Mouse (Mus musculus) lung, embryonic 15.5 days (tissue): ENCODE data around the gene Rbms3. TPM values are rescaled to one million over a fixed set of nuclear protein-coding genes. Genes with fewer than 3 reads are reported as not detected.

Experiments used
- ATAC-seq: fragments of 200-750 bp; cut with Nextera tagmentation; 2 replicates; pipeline ENCODE4 v1.8.0; 2017; ENCODE audit warnings: moderate number of reproducible peaks, borderline replicate concordance; ENCODE audit not compliant: low FRiP score, low TSS enrichment; ENCODE audit errors: extremely low read depth
- H3K27ac ChIP-seq: fragments of 300-500 bp; sonication (generic); 2 replicates; pipeline ENCODE4 v1.5.1; 2015; ENCODE audit warnings: moderate library complexity, mild to moderate bottlenecking, inconsistent platforms
- H3K27me3 ChIP-seq: fragments of 300-500 bp; sonication (generic); 2 replicates; pipeline ENCODE4 v1.6.1; 2015; ENCODE audit warnings: inconsistent platforms
- H3K36me3 ChIP-seq: fragments of 300-500 bp; sonication (generic); 2 replicates; pipeline ENCODE4 v1.6.1; 2015; ENCODE audit warnings: inconsistent platforms
- H3K4me1 ChIP-seq: fragments of 300-500 bp; sonication (generic); 2 replicates; pipeline ENCODE4 v1.6.1; 2015; ENCODE audit warnings: inconsistent platforms
- H3K4me2 ChIP-seq: fragments of 300-500 bp; sonication (generic); 2 replicates; pipeline ENCODE4 v1.6.1; 2015; ENCODE audit warnings: inconsistent platforms, mild to moderate bottlenecking, moderate library complexity
- H3K4me3 ChIP-seq: fragments of 300-500 bp; sonication (generic); 2 replicates; pipeline ENCODE4 v1.5.1; 2015; ENCODE audit warnings: mild to moderate bottlenecking, inconsistent platforms
- H3K9ac ChIP-seq: fragments of 300-500 bp; sonication (generic); 2 replicates; pipeline ENCODE4 v1.6.1; 2015; ENCODE audit warnings: inconsistent platforms
- H3K9me3 ChIP-seq: fragments of 300-500 bp; sonication (generic); 2 replicates; pipeline ENCODE4 v1.6.1; 2016; ENCODE audit warnings: inconsistent platforms
- WGBS: fragments of 180-500 bp; shearing (Covaris S2); methylation state at CpG from one replicate; pipeline ENCODE4 v1.1.7; 2015; 5-methylcytosine and 5-hydroxymethylcytosine counted together
- polyA plus RNA-seq: library from polyadenylated mRNA; unstranded; fragments of >200 nt; fragmentation: Nextera tagmentation; extraction: Ambion mirVana; gene quantifications from 2 replicates; pipeline ENCODE4 v1.2.1, GENCODE M21; 2015

Rbms3 gene
- polyA plus RNA-seq, 1 experiment from 2014 or later: 105 TPM

DNA sequence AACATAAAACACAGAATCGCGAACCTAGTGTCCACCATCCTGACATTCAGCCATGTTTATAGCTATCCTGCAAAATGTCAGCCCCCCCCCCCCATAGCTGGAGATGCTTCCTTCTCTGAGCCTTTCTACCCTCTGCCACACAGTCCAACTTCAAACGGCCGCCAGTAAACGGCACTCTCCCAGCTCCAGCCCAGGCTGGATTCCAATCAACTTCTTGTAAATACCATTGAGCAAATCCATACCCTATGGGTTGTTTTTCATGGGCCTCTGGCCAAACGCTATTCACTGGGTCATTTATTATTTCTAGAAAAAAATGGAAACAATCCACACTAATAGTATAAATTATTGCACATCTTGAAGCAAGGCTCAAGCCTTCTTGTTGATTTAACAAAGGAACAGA, 468.6 kb downstream of the Rbms3 start:
- peak; percentile 56; the same call in 1 of the 2 replicates for ATAC-seq
- H3K4me1 ChIP-seq: peaks cover 45% of the 10 kb centered on the region
- H3K9me3 ChIP-seq: no peaks in the 10 kb centered on the region
- no peak overlapping the region for H3K4me2 ChIP-seq
- H3K9ac ChIP-seq: no peak overlapping the region
- WGBS: 53% methylated on average over 6 of the region's 6 CpGs
- no peaks in the 10 kb centered on the region for H3K36me3 ChIP-seq
- H3K4me3 ChIP-seq: no peak overlapping the region
- no peaks in the 10 kb centered on the region for H3K27me3 ChIP-seq
- 0 out of 2 replicates have a peak overlapping the region, but pooled peaks have one; percentile 4 for H3K27ac ChIP-seq

DNA sequence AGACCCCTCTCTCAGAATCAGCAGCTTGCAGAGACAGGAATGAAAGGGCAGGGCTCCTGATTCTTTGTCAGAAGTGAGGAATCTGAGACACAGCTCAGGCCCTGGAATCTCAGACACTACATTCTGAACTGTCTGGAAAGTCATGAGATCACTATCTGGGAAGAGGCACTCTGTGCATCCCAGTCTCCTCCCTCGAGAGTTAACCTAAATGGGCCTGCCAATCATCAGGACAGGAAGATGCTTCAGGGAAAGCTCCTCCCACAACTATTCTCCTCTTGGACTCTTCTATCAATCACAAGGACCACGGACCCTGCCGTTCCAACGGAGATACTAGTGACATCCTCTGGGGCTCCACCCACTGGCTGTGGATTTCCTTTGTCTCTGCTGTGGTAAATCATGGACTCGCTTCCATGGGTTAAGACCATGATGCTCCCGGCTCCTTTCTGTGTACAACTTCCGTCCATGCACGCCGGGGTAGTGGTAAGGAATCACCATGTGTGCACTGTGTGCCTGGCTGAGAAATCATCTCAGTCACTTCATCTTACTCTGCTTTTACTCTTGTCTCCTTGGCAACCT, 473.3 kb downstream of the Rbms3 start:
- no peak overlapping the region for H3K4me3 ChIP-seq
- H3K27ac ChIP-seq: 0 out of 2 replicates have a peak overlapping the region, but pooled peaks have one; percentile 37
- no peak overlapping the region for H3K9ac ChIP-seq
- 47% methylated on average over 9 of the region's 9 CpGs for WGBS
- ATAC-seq: 0 out of 2 replicates have a peak, but pooled peaks have one; percentile 52
- H3K36me3 ChIP-seq: no peaks in the 10 kb centered on the region; the same call in 1 of the 2 replicates
- H3K27me3 ChIP-seq: no peaks in the 10 kb centered on the region
- H3K9me3 ChIP-seq: no peaks in the 10 kb centered on the region
- no peak overlapping the region for H3K4me2 ChIP-seq
- H3K4me1 ChIP-seq: peaks cover 30% of the 10 kb centered on the region

DNA sequence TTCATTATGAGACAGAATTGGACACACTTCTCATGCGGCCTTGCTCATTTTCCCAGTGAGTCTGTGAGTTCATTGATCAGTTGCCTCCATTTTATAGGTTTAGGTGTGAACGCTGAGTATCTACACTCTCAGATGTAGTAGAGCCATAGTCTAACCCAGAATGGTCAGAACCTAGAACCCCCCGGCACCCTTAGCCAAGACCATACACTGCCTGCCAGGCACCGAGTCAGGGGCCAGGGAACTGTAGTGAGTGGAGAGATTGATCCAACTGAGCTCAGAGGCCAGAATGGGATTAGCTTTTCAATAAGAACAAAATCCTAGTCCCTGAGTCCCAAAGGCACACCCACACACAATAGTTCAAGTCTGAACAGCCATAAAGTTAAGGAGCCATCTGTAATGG, 475.1 kb downstream of the Rbms3 start:
- no peak overlapping the region for H3K4me2 ChIP-seq
- no peak overlapping the region for H3K27ac ChIP-seq
- H3K9me3 ChIP-seq: no peaks in the 10 kb centered on the region
- H3K27me3 ChIP-seq: no peaks in the 10 kb centered on the region
- H3K9ac ChIP-seq: no peak overlapping the region
- WGBS: 86% methylated on average over 4 of the region's 4 CpGs
- H3K36me3 ChIP-seq: no peaks in the 10 kb centered on the region; the same call in 1 of the 2 replicates
- no peak overlapping the region for H3K4me3 ChIP-seq
- H3K4me1 ChIP-seq: peaks cover 22% of the 10 kb centered on the region
- no peak for ATAC-seq

DNA sequence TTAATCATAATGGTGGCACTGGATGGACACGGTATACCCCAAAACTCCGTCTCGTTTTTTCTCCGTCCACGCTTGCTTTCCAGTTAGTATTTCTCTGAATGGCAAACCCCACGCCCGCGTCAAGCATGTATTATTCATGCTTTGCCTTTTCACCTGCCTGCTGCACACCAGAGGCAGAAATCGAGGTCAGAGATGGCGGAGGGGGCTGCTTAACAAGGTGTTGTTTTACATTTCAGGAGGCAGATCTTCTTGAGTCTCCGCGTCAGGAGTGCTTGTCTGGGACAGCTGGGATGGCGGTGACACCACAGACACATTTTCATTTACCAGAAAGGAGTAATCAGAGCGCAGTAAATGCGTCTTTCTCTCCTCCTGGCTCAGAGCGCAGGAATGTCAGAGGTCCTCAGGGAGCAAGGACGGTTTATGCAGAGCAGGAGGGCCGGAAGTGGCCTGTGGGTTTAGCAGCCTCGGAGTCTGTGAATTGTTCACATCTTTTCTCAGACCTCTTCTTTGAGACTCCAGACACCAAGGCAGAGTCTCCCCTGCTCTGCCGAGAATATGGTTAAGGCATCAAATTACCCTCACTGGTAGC, 475.9 kb downstream of the Rbms3 start:
- H3K9ac ChIP-seq: no peak overlapping the region
- no peak overlapping the region for H3K4me2 ChIP-seq
- peaks cover 22% of the 10 kb centered on the region for H3K4me1 ChIP-seq
- H3K9me3 ChIP-seq: no peaks in the 10 kb centered on the region
- H3K27ac ChIP-seq: no peak overlapping the region
- no peak overlapping the region for H3K4me3 ChIP-seq
- no peak for ATAC-seq
- WGBS: 61% methylated on average over 20 of the region's 20 CpGs
- H3K36me3 ChIP-seq: no peaks in the 10 kb centered on the region; the same call in 1 of the 2 replicates
- no peaks in the 10 kb centered on the region for H3K27me3 ChIP-seq

DNA sequence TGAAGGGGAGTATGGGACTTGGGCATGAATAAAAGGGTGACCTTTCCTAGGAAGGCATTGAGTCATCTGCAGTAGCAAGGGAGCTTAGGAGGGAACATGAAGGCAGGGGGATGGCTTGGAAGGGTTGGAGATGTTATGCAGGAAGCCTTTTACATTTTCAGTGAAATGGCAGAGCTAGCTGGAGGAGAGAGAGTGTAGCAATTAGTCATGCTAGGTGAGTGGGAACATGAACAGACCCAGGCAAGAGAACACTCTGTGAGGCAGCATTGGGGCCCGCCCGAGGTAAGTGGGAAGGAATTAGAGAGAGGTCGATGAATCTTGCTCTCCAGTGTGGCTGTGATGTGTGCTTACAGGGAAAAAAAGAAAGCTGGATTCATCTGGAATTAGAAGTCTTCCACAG, 477.8 kb downstream of the Rbms3 start:
- H3K27ac ChIP-seq: no peak overlapping the region
- no peaks in the 10 kb centered on the region for H3K27me3 ChIP-seq
- no peak overlapping the region for H3K9ac ChIP-seq
- no peak for ATAC-seq
- peaks cover 19% of the 10 kb centered on the region for H3K4me1 ChIP-seq
- no peaks in the 10 kb centered on the region; the same call in 1 of the 2 replicates for H3K36me3 ChIP-seq
- no peak overlapping the region for H3K4me2 ChIP-seq
- no peaks in the 10 kb centered on the region for H3K9me3 ChIP-seq
- 77% methylated on average over 3 of the region's 3 CpGs for WGBS
- H3K4me3 ChIP-seq: no peak overlapping the region

DNA sequence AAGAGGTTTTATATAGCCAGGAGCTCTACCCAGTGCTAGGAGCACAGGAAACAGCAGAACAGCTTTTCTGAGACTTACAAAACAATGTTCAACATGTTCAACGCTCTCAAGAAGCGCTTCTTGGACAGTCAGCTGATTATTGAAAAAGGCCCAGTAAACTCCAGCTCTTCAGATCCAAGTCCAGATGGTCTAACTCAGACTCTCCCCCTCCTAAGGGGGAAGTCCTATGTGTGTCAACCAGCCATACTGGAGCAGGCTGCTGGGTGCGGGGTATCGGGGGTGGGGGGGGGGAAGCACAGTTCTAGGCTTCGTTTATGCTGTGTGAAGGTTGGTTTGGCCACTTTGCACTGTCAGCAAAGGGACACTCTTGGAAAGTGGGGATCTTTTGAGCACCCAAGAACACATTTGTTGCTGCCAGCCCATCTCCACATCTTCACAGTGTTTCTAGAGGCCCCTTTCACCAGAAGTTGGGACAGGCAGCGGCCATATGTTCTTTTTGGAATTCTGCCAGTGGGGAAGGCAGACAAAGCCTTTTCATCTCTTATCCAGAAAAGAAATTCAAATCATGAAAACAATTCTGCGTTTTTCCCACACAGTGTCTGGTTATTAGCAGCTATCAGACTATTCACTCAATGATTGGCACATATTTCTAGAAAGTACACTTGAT, 485.5 kb downstream of the Rbms3 start:
- peak; percentile 92 for ATAC-seq
- H3K9ac ChIP-seq: no peak overlapping the region
- peaks cover 11% of the 10 kb centered on the region for H3K4me1 ChIP-seq
- peak overlapping the region; percentile 72 for H3K27ac ChIP-seq
- H3K4me3 ChIP-seq: no peak overlapping the region
- H3K27me3 ChIP-seq: no peaks in the 10 kb centered on the region
- 0 out of 2 replicates have a peak, but pooled peaks cover 4% of the 10 kb centered on the region for H3K36me3 ChIP-seq
- 46% methylated on average over 7 of the region's 7 CpGs for WGBS
- H3K4me2 ChIP-seq: peak overlapping the region; percentile 21; the same call in 1 of the 2 replicates
- H3K9me3 ChIP-seq: no peaks in the 10 kb centered on the region

DNA sequence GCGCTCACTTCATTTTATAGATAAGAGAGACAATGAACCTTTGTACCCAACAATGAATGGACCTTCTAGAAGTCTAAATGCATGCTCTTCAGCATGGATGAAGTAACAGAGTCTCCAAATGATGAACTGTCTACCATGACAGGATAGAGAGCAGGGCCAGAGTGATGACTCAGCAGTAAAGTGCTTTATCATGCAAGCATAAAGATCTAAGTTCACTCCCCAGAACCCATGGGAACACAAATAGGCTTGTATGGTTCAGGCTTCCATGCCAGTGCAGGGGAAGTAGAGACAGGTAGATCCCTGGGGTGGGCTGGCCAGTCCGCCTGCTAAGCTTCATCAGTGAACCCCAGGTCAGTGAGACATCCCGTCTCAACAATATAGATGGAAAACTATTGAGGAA, 489.7 kb downstream of the Rbms3 start:
- Histone ChIP-seq H3K27ac (no peak overlapping the region), H3K4me2 (no peak overlapping the region), H3K9me3 (no peaks in the 10 kb centered on the region), H3K4me1 (peaks cover 8% of the 10 kb centered on the region), H3K27me3 (no peaks in the 10 kb centered on the region), H3K4me3 (no peak overlapping the region), H3K9ac (no peak overlapping the region), H3K36me3 (0 out of 2 replicates have a peak, but pooled peaks cover 4% of the 10 kb centered on the region)
- no peak for ATAC-seq
- WGBS: 89% methylated on average over 3 of the region's 3 CpGs

DNA sequence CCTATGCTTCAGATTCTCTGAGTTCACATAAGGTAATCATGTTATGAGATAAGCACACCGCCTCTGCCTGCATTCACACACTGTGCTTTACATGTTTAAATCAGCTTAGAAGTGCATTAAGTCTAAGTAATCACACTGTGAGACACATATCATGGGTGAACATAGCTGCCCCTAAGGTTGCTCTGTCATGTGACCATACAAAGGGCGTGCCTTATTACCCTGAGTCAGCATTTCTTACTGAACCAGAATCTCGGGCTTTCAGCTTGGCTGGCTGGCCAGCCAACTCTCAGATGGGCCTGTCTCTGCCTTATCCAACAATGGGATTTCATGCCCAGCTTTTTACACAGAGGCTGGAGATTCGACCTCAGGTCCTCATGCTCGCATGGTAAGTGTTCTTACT, 493.3 kb downstream of the Rbms3 start:
- no peaks in the 10 kb centered on the region for H3K9me3 ChIP-seq
- no peak for ATAC-seq
- 67% methylated on average over 5 of the region's 5 CpGs for WGBS
- H3K4me3 ChIP-seq: no peak overlapping the region
- H3K27me3 ChIP-seq: no peaks in the 10 kb centered on the region
- 0 out of 2 replicates have a peak, but pooled peaks cover 12% of the 10 kb centered on the region for H3K4me1 ChIP-seq
- no peak overlapping the region for H3K4me2 ChIP-seq
- no peak overlapping the region for H3K27ac ChIP-seq
- 0 out of 2 replicates have a peak, but pooled peaks cover 4% of the 10 kb centered on the region for H3K36me3 ChIP-seq
- no peak overlapping the region for H3K9ac ChIP-seq

DNA sequence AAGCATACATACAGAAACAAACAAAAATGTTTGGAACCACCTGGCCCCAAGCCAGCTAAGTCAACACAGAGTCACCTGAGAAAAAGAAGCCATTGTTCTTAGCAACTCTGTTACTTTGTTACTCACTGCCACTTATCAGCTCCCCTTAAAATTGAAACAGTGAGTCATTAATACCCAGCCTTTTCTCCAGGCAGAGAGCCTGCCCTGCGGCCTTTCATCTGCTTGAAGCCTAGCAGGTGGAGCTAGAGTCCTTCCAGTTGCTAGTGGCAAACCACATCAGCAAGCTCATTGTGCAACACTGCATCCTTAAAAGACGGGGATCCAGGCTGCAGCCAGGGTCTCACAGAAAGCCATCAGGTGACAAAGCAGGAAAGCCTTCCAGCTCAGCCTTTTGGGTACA, 495.7 kb downstream of the Rbms3 start:
- no peaks in the 10 kb centered on the region for H3K27me3 ChIP-seq
- WGBS: 30% methylated on average over 2 of the region's 2 CpGs
- no peak overlapping the region for H3K27ac ChIP-seq
- H3K4me3 ChIP-seq: no peak overlapping the region
- H3K9me3 ChIP-seq: no peaks in the 10 kb centered on the region
- no peak overlapping the region for H3K4me2 ChIP-seq
- H3K36me3 ChIP-seq: no peaks in the 10 kb centered on the region
- peaks cover 18% of the 10 kb centered on the region for H3K4me1 ChIP-seq
- peak; percentile 55; the same call in 1 of the 2 replicates for ATAC-seq
- H3K9ac ChIP-seq: no peak overlapping the region

DNA sequence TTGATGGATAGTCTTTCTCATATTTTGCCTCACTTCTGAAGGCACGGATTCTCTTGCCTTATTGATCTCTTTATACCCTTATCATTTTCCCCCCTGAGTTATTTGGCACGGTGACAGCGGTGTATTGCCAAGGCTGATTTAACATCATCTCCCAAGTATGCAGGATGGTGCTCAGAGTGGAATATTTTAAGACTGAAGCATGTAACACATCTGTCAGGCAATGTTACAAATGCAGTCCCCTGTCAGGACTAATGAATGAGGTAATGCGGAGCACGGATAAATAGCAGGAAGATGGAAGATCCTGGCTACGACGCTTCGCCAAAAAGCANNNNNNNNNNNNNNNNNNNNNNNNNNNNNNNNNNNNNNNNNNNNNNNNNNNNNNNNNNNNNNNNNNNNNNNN, 502.9 kb downstream of the Rbms3 start:
- Histone ChIP-seq H3K4me2 (no peak overlapping the region), H3K27me3 (no peaks in the 10 kb centered on the region), H3K9me3 (no peaks in the 10 kb centered on the region), H3K36me3 (no peaks in the 10 kb centered on the region), H3K4me1 (peaks cover 30% of the 10 kb centered on the region), H3K9ac (no peak overlapping the region), H3K27ac (no peak overlapping the region), H3K4me3 (no peak overlapping the region)
- whole genome bisulfite sequencing: 46% methylated on average over 8 of the region's 8 CpGs
- ATAC-seq: no peak

DNA sequence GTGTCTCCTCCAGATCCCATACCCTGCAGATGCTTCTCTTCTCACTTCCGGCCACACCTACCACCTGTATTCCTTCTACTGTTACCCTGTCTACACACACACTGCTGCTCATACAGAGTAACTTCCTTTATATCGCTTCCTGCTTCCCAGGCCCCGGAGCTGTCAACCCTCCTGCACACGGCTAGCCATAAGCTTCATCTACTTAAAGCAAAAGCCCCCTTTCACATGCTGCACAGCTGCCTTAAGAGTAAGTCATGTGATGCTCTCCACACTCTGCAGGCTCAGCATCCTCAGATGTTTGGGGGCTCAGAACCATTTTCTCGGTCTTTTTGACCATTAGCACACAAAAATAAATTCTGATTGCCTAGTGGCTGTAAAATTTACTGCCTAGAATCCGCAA, 503.9 kb downstream of the Rbms3 start:
- no peak overlapping the region for H3K9ac ChIP-seq
- H3K4me1 ChIP-seq: peaks cover 26% of the 10 kb centered on the region
- H3K4me3 ChIP-seq: no peak overlapping the region
- H3K9me3 ChIP-seq: no peaks in the 10 kb centered on the region
- ATAC-seq: no peak
- 67% methylated on average over 6 of the region's 6 CpGs for WGBS
- no peak overlapping the region for H3K27ac ChIP-seq
- H3K4me2 ChIP-seq: no peak overlapping the region
- no peaks in the 10 kb centered on the region for H3K36me3 ChIP-seq
- H3K27me3 ChIP-seq: no peaks in the 10 kb centered on the region

DNA sequence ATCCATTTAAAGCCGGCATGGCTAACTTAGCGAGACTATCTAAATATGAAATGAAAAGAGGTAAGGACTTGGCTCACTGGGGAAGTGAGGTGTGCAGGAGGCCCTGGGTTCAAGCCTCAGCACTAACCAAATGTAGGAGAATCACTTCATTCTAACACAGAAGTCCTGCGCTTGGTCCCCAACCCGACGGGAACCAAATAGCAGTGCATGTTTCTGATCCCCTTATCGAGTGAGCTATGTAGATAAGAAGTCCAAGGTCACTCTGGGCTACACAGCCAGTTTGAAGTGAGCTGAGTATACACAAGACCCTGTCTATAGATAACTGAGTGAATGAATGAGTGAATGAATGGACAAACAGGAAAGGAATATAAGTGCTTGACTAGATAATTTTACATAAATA, 508.1 kb downstream of the Rbms3 start:
- no peak for ATAC-seq
- H3K9me3 ChIP-seq: no peaks in the 10 kb centered on the region
- H3K36me3 ChIP-seq: 0 out of 2 replicates have a peak, but pooled peaks cover 3% of the 10 kb centered on the region
- H3K27me3 ChIP-seq: no peaks in the 10 kb centered on the region
- WGBS: 52% methylated on average over 6 of the region's 6 CpGs
- no peak overlapping the region for H3K27ac ChIP-seq
- H3K9ac ChIP-seq: no peak overlapping the region
- peaks cover 7% of the 10 kb centered on the region for H3K4me1 ChIP-seq
- H3K4me3 ChIP-seq: no peak overlapping the region
- no peak overlapping the region for H3K4me2 ChIP-seq
